Mouse (Mus musculus) cerebellum, postnatal 36 days (tissue): Measurements from ENCODE around the gene Mad1l1.

Experiments
- DNase-seq, 2 experiments: peaks; one replicate each; pipeline ENCODE4 v3.0.0; 2021 to 2022; ENCODE audit warnings: mixed read lengths in 2 of 2

Mad1l1 gene

DNA sequence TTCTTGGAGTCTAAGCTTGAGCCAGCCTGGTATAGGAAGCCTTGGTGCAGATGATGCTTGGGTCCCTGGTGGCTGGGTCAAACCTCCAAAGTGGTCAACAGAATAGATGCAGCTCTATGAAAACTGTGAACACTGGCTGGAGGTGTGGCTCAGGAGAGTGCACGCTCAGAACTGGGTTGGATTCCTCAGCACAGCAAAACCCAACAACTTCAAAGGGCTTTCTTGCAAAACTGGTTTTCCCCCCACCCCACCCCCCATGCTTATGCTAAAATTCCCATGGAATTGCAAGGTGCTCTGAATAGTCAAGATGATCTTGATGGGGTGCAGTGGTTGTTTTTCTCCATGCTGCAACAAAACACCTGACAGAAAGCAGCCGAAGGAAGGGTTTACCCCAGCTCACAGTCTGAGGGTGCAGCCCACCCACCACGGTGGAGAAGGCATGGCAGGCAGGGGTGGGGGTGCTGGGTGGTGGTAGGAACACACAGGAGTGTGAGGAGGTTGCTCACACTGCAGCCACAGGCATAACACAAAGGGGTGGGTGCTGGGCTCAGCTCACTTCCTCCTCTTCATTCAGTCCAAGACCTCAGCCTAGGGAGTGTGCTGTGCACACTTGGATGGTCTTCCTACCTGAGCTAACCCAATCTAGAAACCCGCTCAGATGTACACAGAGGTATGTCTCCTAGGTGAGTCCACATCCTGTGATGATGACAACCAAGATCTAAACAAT lies 197.5 kb downstream of the Mad1l1 start:
- DNase-seq, result no peak

DNA sequence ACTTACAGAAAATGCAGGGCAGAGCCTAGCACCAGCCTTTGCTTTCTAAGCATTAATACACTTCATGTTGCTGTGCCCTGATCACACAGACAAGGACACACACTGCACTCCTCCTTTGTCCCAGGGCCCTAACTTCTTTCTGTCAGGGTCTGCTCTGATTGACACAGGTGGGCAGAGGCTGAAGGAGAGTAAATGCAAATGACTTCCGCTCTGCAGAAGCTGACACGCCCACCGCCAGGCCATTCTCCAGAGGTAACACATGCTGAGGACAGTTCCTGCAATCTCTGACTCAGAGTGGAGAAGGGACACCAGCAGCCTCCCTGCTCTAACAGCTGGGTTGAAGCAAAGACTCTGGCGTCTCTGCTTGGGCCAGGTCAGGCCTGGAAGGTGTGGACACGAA lies 198.2 kb downstream of the Mad1l1 start:
- no peak for DNase-seq

DNA sequence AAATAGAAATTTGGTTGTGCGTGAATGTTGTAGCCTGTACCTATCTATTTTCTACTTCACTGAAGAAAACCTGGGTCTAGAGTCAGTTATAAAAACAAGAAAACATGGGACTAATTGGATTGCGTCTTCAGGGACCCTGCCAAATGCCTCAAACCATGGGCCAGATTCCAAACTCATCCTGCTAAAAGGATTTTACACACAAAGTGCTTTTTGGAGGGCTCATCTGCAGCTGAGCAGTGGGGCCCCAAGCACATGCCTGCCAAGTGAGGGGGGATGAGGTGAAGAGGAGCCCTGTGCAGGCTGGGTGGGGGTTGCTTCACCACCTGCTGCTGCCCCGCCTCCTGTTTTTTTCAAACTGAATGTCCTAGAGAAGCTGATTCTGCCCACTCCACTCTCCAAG lies 199.4 kb downstream of the Mad1l1 start:
- DNase-seq, result no peak

DNA sequence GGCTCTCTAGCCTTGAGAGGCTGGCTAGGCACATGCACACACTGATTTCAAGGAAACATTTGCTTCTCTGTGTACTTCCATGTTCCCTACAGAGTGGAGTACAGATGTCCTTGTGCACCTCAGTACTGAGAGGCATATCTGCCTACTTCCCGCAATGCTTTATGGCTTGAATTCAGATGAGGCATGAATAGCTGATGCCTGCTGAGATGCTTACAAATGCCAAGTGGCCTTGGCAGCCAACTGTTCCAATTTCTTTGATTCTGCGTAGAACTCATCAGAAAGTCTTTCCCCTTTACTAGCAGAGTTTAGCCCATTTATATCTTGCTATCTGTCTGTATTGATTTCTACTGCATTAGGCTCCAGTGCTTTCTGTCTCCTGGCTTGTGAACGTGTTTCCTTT lies 202.4 kb downstream of the Mad1l1 start:
- peak; percentile 29 to 47 for DNase-seq

DNA sequence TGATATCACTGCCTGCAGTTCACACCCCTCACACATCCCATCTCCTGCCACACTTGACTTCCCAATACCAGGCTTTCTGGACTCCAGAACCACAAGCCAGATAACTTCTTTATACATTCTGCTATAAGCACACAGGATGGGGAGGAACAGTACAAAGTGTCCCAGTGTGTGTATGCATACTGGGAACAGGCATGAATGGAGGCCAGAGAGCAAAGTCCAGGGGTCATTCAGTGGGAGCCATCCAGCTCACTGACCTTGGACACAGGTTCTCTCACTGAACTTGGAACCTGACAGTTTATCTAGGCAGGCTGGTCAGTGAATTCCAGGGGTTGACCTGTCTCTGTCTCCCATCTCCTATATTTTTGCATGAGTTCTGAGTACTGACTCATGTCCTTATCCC lies 203.4 kb downstream of the Mad1l1 start:
- no peak for DNase-seq

DNA sequence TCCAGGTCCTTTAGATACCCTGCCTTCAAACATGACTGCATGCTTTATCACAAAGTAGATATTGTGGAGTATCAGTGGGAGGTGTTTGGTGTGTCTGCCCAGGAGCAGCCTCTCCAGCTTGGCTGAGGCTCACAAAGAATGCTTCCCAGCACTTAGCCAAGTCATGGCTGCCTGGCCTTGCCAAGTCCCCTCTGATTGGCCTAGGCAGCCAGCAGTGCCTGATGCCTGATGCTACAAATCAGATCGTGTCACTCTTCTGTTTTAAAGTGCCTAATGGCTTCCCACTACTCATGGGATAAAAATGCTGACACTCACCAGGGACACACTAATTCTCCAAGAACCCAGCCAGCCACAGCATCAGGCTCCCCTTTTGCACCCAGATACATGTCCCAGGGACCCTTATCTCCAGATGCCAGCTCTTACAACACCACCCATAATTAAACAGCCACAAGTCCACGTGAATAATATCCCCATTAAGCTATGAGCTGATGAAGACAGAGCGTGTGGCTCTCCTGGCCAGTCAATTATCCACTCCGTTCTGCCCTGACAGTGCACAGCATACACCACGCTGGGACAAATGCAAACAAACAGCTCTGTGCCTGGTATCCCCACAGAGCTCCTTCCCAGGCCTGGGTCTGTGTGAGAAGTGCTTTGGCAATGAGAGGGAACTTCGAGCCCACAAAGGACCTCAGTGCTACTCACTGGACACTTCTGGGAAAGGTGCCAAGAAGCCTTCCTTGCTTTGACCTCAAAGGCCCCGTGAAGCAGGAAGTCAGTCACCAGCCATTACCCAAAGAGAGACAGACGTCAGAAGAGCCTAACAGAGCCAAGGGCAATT lies 205.7 kb downstream of the Mad1l1 start:
- DNase-seq, result peak in 1 of 2 experiments; percentile 11

DNA sequence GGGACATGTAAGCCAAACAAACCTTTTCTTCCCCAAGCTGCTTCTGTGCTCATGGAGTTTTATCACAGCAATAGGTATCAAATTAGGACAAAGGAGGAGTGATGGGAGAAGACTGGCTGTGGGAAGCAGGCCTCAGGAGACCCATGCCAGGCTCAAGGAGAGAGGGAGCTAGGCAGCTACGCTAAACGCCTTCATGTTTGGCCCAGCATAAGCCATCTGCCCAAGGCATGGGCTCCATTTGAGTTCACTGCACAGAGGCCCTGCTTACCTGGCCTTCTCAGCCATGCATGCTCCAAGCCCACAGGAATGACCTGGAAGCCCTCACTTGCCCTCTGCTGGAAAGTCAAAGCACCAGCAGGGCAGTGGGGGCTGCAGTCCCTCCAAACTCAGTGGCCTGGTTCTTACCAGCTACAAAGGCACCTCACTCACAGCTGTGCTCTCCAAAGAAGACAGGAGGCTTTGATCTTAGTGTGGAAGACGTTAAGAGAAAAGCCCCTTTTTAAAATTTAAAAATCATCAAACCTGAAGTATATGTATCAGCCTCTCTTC lies 206.8 kb downstream of the Mad1l1 start:
- DNase-seq, result no peak

DNA sequence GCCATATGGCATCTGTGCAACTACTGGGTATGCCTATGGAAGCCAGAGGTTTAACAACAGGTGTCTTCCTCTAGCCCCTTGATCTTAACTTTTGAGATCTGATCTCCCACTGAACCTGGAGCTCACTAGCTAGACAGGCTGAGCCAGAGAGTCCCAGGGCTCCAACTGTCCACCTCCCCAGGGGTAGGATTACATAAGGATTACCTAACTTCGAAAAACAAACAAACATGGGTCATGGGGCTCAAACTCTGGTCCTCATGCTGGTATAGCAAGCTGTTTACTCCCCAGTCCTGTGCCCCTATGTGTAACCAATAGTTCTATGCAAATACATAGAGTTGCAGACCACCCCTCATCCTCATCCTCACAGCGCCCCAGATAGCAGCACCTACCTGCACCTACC lies 208.1 kb downstream of the Mad1l1 start:
- no peak for DNase-seq

DNA sequence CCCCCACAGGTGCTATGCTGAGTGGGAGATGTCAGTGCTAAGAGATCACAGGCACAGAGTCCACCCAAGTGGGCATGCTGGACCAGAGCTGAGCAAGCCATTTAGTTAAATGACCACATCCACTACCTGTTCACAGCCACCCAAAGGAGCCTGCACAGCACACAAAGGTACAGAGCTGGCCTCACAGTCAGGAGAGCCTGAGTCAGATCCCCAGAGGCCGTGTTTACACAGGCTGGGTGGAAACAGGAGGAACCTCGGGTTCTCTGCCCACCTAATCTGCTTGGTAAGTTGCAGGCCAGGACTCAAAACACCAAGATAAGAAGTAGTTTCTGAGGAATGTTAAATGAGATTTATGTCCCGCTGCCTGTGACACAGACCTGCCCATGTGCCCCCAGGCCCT lies 211.3 kb downstream of the Mad1l1 start:
- DNase-seq, result no peak

DNA sequence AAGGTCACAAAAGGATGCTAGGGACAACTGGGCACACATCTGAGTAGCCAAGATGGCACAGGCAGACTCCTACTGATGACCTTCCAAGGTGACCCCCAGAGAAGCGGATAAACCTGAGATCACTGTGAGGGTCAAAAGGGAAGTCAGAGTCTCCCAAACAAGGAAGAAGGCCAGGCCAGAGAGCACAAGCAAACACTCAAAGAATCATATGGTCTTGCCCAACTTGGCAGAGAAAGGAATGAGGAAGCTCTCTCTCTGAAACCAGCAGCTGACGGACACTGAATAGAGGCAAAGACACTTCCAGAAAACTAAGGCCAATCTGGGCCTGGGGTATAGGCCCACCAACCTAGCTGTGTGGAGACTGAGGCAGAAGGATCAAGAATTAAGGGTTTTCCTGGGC lies 213.4 kb downstream of the Mad1l1 start:
- DNase-seq, result no peak

DNA sequence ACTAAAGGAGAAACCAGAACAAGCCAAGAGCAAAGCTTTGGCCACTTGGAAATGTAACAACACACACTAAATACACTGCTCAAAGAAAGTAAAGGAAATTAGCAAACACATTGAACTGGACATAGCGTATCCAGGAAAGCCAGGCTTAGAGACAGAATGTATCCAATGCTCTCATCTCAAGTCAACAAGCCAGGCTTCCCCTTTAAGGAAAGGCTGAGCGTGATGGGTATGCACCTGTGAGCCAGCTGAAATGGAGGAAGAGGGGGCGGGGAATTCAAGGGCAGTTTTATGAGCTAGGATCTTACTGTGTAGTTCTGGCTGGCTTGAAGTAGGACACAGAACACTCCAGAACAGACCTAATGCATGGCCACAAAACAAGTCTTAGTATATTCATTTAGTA lies 215.3 kb downstream of the Mad1l1 start:
- no peak for DNase-seq

DNA sequence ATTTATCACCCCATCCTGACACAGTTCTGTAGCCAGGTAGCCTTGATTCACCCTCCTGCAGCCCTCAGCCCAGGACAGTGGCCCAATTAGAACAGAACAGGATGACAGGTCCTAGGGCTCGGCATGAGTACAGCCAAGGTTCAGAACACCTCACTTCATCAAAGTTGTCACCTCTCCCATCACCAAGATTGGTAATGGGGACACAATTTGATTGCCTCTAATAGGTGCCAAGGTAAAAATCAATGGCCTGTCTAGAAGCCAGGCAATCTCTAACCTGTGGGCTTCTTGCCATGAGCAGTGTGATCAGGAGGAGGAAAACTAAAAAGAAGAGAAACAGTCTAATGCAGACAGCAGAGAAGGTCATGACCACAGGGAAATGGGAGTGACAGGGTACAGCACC lies 216.5 kb downstream of the Mad1l1 start:
- DNase-seq, result no peak

DNA sequence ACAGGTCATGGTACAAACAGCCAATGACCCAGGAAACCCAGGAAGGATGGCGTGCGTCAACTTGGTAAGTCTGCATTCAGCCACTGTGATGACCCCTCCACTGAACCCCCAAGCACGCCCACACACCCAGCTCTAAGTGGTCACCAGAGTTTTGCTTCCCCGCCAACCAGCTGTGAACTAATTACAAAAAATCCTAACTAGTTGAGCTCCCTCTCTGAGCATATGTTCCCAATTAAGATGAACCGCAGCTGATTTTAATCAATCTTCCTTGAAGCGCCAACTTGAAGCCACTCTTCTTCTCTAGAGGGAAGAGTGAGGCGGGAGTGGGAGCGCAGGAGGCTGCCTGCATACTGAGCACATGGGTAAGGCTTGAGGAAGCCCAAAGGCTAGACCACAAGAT lies 218.6 kb downstream of the Mad1l1 start:
- DNase-seq, result no peak

DNA sequence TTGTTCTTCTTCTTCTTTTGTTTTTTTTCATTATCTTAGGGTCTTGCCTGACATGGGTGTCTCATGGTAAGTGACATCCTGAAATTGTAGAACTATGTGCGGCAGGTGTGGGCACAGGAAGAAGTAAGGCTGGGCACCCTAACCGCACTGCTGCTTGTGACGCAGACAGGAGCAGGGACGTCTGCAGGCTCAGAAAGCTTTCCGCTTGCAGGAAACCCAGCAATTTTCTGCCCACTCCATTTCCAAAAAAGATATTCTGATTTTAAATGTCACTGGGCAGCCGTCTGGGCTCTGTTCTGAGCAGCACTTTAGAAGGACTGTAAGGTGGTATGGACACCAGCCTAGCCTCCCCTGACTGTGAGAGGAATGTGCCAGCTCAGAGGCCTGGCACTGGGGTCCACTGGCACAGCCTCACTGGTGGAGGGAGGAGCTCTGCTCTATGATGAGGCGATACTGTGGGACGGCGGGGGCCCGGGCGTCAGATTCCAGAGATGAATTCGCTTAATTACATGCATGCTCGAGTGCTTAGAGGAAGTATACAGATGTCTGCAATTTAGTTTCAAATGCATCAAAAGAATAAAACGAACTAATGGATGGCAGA lies 219.8 kb downstream of the Mad1l1 start:
- no peak for DNase-seq

DNA sequence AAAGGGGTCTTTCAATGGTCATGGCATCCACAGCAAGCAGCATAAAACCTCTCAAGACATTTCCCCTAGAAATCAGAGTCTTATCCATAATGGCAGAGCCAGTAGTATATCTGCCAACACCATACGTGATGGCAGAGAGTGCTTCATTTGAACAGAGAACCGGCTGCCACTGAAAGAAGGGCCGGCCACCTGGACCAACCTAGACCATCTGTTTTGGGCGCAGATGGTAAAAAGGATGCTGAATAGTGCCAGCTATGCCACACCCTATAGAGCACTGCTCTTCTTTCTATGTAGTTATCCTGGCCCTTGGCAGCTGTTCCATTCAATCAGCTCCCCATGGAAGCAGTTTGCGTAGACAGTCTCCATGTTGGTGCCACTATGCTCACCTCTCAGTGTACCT lies 222.6 kb downstream of the Mad1l1 start:
- peak; percentile 85 to 88 for DNase-seq

DNA sequence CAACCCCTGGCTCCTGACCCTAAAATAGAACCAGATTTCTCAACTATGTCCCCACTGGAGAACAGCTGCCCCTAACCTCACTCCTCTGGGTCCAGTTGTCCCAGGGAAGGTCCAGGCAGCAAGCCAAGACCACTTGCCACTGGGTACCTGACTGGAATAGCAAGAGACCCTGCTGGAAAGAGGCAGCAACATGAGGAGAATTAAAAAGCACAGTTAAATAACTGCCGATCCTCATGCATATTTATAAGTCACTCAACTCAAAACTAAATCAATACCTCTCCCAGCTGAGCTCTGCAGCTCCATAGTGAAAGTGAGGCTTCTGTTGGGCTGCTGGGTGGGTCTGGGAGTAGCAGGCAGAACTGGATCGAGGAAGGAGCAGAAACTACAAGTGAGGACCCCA lies 226.1 kb downstream of the Mad1l1 start:
- DNase-seq, result no peak

DNA sequence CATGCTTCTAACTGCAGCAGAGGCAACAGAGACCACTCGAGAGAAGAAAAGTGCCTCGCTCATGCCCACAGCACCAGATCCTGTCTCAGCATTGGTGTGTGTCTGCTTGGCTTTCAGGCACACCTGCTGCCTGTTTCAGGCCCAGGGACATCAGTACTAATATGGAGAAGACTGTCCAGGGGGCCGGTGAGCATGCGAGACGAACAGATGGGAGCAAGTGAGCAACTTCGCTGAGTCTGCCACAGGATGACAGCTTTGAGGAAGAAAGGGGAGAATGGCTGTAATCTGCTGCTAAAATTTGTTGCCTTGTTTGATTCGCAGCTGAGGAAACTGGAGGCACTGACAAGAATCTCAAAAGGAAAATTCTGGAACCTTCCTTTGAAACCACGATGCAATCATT lies 227.9 kb downstream of the Mad1l1 start:
- peak; percentile 26 to 31 for DNase-seq

DNA sequence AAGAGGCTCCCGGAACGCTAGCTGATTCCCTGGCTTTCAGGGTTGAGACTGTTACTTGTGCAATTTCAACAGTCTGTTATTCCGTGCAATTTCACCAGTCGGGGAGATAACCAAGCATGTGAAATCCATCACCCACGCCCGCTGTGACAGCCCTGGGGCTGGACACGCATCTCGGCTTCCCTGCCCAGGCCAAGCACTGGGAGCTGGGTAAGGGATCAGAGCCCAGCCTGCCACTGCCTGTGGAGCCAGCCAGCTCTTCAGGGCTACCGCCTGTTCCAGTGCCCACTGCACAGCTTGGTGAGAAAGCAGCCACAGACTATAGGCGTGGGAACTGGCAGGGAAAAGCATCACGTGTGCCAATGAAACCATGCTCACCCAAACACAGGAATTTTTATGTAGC lies 229.8 kb downstream of the Mad1l1 start:
- DNase-seq, result peak; percentile 68 to 71

DNA sequence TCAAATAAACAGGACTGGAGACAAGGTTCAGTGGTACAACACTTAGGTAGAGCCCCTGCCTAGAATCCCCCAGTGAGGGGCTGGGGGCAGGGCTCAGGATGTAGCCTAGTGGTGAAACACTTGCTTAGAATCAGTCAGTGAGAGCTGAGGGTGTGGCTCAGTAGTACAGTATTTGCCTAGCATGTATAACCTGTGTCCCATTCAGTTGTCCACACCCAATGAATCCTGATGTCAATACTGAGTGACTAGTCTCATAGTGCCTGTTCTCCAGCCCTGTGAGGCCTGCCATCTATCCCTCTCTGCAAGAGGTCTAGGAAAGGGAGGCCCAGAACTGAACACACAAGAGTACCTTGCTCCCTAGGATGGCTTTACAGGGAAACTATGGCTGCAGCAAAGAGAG lies 232.1 kb downstream of the Mad1l1 start:
- DNase-seq, result no peak

DNA sequence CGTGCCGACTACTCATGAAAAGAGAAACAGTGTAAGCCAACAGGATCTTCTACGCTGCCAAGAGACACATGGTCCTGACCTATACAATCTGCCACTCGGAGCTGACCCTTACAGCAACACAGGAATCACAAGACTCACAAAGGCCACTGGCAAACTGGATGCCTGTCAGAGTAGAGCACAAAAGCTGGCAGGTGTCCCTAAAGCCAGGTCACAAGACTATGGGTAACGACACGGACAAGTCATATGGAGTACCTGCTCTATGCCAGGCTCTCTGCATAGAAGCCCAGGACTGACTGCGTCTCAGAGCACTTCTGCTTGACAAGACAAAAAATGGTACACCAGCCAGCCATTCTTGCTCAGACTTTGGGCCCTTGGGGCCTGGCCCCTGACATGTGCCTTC lies 234.1 kb downstream of the Mad1l1 start:
- DNase-seq, result no peak

DNA sequence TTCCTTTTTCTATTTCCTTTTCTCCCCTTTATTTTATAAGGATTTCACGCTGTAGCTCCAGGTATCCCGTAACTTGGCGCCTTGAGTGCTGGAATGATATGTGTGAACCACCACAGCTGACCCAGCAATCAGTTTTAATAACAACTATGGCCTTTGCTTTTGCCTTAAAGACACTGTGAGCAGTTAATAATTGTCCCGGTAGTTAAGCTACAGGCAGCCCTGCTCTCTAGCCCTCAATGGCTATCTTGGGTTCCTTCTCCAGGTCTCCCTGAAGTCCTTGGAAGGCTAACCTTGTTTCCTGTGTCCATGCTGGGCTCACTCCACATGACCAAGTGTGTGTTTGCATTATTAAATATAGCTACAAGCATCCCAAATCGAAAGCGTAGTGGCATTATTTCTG lies 237.0 kb downstream of the Mad1l1 start:
- DNase-seq, result no peak

DNA sequence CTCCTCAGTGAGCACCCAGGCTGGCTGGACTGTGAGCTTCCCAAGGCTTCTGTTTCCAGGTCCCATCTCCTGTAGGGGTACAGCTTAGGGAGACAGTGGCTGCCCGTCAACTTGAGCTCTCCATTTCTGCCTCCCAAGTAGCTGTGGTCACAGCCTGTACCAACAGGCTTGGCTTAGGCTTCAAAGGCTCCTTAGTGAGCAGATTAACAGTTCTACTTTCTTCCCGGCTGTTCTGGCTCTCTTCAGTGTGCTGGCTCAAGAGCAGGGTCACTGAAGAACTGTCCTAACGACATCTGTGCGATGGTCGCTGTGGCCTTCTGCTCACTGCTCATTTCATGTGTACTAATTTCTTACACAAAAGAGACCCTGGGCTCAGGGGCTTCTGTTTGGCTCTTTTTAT lies 237.4 kb downstream of the Mad1l1 start:
- DNase-seq, result no peak

DNA sequence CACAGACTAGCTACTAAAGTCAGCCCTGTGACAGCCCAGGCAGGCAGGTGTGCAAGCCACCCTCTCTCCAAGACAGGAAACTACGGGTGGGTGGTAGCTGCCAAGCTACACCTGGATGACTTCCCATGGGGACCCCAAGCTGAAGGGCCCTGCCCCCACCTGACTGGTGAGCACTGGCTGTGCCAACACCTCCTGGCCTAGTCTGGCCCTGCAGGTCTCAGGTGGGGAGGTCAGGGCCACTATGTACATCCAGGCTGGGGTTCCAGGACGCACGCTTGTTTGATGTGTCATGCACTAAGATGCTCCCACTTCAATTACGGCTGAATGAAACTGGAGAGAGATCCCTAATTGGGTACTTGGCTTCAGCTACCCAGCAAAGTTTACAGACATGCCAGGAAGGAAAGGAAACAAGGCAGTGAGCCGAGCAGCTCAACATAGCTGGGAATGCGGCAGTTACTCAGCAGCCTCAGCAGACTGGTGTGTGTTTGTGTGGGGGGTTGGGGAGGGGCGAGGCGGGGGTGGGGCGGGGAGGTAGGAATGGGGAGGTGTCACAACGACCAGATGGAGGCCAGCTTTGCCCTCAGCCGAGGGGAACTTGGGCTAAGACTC lies 239.0 kb downstream of the Mad1l1 start:
- DNase-seq, result no peak
